Mouse (Mus musculus): ENCODE measurements around the gene Vps25.
A peak's percentile ranks its signal among the peaks of the same experiment; 100 is the strongest.

Vps25 gene

DNA sequence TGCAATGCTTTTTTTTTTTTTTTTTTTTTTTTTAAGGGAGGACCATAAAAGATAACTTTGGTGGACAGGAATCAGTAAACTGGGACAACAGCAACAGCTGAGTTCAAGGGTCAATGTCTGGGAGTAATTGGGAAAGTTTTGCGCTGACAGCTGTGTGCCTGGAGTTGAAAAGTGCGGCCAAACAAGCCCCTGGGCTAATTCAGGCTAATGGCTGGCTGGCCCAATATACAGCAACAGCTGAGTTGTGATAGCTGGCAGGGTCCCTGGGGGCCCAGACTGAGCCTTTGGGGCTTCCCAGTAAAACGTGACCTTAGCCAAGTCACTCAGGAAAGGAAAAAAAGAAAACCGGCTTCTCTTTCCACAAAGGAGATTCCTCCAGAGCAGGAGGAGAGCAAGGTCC lies 8.4 kb upstream of the Vps25 start:
- no peak for DNase-seq (ENCODE audit: low read depth in 2 of 2, low spot score in 2 of 2)

DNA sequence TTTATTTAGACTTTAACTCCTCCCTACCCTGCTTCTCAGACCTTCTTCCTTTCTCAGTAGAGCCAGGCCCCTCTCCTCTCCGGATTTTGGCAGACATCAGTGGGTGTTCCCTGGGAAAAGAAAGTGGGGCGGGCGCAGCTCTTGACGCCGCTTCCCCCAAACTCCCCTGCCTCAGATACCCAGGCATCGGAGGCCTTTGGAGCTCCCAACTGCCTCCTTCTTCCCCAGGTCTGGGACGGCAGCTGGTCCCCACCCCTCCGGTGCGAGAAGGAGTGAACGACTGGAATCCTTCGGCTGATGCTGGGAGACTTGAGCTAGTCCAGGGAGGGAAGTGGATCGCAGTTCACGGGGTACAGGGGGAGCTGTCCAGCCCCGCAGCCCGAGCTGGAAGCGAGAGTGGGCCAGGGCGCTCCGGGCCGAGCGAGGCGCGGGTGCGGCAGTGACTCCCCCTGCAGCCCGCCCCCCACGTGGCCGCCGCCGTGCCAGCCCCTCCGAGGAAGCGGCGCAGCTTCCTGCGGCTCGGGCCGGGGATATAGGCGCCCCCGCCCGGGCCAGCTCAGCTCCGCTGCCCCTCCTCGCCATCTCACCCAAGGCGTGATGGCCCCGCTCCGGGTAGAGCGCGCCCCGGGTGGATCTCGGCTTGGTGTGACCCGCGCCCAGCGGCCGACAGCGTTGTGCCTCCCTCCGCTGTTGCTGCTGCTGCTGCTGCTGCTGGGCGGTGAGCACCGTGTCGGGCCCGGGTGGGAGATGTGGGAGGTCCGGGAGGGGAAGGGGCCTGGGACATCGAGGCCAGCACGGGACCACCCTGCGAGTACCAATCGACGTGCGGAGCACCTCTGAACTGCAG lies 7.4 kb upstream of the Vps25 start, which contains the start of gene Ramp2:
TSS of gene Ramp2 (plus strand) at position 174 of the 847 bp plus-strand sequence.
- DNase-seq (ENCODE audit: low read depth in 2 of 2, low spot score in 2 of 2) = peak; percentile 19 to 28

- no peak for DNase-seq (ENCODE audit: low read depth in 2 of 2, low spot score in 2 of 2)
Measured at GRCm38 (mm10) chr11:101246702-101247012, 6.8 kb upstream of the Vps25 start.

- no peak for DNase-seq (ENCODE audit: low read depth in 2 of 2, low spot score in 2 of 2)
Measured at GRCm38 (mm10) chr11:101247521-101248030, 5.9 kb upstream of the Vps25 start.

GRCm38 (mm10) chr11:101248258-101248994 lies 5.1 kb upstream of the Vps25 start:
- peak; percentile 28 to 41 for DNase-seq (ENCODE audit: low read depth in 2 of 2, low spot score in 2 of 2)

DNA sequence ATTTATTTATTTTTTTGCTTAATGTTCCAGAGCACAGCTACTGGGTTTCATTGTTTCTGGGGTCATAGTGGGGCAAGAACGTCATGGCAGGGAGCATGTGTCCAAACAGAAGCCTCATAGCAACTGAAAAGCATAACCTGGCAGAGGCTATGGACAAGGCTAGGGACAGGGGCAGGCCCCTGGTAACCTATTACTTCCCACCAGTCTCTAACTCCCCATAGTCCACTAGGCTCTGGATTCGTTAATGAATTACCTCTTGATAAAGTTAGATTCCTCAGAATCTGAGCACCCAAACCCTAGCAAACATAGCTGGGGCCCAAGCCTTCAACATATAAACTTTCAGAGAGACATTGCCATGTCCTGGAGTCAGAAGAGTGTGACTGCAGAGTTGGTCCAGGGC lies 2.5 kb upstream of the Vps25 start:
- no peak for DNase-seq (ENCODE audit: low read depth in 2 of 2, low spot score in 2 of 2)

DNA sequence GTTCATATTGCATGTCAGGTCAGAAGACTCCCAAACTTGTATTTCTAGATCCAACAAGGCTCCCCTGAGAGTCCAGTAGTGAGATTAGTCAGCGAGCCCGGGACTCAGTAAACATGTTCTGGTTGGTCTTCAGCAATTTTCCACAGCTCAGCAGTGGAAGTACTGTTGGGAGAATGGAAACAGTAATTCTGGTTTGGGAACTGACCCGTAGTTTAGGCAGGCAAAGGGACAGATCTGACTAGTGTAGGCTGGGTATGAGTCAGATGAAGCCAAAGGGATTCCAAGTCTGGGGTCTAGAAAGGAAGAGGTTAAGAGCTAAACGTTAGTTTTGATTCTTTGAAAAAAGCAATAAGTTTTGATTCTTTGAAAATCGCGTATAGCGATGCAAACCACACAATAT lies 566 bp upstream of the Vps25 start:
- DNase-seq (ENCODE audit: low read depth in 2 of 2, low spot score in 2 of 2) = no peak

GRCm38 (mm10) chr11:101255826-101256775 lies 2.6 kb downstream of the Vps25 start:
- no peak for DNase-seq (ENCODE audit: low read depth in 2 of 2, low spot score in 2 of 2)

DNA sequence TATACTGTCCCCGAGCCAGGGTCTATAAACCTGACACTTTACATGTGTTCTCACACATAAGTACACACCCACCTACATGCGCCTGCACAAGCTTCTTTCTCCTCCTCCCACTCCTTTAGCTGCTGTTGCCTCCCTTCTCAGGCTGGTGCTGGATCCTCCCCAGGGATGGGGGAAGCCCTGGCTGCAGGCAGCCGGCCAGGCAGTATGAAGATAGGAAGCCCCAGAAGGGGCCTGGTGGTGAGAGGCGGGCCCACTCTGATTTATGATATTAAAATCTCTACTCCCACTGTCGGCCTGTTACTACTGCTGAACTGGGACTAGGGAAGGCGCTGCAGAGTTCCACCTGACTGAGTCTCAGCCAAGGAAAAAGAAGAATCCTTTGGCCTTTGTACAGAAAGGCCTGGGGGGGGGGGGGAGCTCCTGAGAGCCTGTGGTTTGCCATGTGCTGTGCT lies 5.8 kb downstream of the Vps25 start:
- DNase-seq (ENCODE audit: low read depth in 2 of 2, low spot score in 2 of 2) = no peak

DNA sequence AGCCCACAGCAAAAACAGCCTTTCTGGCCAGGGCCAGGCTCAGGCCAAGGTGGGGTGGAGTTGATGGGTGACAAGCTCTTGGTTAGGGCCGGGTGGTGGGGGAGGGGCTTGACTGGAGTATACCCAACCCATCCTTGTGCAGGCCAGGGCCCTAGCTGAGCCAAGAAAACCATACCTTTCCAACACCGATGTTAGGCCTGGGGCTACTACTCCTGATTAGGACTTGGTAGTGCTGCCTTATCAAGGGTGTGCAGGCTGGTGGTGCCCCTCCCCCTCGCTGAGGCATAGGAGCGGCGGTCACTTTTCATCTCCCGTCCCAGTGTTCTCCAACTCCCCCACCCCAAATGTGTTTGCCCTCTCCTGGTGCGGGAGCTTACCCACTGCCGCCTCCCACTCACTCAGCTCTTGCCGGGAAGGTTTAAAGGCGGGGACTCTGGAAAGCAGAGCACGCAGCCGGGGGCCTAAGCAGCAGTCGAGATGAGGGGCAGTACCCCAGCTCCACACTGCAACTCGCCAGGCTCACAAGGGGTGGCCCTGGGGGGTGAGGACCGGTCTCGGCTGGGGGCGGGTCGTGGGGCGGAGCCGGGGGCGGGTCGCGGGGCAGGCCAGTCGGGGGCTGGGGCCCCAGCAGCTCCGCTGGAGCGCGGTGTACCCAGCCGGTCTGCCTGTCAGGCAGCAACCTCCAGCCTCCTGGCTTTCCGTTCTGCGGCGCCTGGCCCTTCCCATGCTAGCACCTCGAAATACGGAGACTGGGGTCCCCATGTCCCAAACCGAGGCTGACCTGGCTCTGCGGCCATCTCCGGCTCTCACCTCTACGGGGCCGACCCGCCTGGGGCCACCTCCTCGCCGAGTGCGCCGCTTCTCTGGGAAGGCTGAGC lies 6.7 kb downstream of the Vps25 start, which contains the start of gene Wnk4:
TSS of gene Wnk4 (plus strand) at position 620 of the 878 bp plus-strand sequence.
- DNase-seq (ENCODE audit: low read depth in 2 of 2, low spot score in 2 of 2) = no peak

DNA sequence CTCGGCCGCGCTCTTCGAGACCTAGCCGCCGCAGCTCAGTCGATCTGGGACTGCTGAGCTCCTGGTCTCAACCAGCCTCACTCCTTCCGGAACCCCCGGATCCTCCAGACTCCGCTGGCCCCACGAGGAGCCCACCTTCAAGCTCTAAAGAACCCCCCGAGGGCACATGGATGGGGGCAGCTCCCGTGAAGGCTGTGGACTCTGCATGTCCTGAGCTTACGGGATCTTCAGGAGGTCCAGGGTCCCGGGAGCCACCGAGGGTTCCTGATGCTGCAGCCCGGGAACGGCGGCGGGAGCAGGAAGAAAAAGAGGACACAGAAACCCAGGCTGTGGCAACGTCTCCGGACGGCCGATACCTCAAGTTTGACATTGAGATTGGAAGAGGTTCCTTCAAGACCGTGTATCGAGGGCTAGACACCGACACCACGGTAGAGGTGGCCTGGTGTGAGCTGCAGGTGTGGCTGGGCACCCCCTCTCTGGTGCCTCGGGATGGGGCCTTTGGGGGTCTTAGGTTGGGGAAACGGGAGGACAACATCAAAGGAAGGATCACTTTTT lies 7.4 kb downstream of the Vps25 start:
- DNase-seq (ENCODE audit: low read depth in 2 of 2, low spot score in 2 of 2) = peak in 1 of 2 experiments; percentile 8

DNA sequence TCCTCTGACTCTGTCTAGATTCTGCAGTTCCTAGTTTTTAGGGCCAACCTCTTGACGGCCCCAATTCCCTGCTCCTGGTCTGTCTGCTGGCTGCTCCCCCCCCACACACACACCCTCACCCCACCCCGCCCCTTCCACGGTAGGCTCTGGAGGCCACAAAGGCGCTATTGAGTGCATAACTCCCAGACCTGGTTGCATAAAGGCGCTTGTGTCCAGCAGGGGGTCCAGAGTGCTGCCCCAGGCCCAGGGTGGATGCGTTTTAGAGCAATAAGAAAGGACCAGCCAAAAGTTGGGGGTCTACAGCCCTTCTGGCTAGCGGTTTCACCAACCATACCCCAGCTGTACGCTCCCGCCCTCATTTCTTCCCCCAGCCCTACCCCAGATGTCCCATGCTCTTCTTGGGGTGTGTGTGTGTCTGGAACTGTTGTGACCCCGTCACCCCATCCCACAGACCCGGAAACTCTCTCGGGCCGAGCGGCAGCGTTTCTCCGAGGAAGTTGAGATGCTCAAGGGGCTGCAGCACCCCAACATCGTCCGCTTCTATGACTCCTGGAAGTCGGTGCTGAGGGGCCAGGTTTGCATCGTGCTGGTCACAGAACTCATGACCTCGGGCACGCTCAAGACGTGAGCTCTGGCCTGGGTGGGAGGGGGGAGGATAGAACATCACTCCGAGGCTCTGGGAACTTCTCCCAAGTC lies 8.9 kb downstream of the Vps25 start:
- no peak for DNase-seq (ENCODE audit: low read depth in 2 of 2, low spot score in 2 of 2)

GRCm38 (mm10) chr11:101263138-101263988 lies 9.9 kb downstream of the Vps25 start:
- DNase-seq (ENCODE audit: low read depth in 2 of 2, low spot score in 2 of 2) = no peak

GRCm38 (mm10) chr11:101263989-101264280 lies 10.4 kb downstream of the Vps25 start:
- no peak for DNase-seq (ENCODE audit: low read depth in 2 of 2, low spot score in 2 of 2)

- no peak for DNase-seq (ENCODE audit: low read depth in 2 of 2, low spot score in 2 of 2)
Measured at GRCm38 (mm10) chr11:101264954-101265471, 11.5 kb downstream of the Vps25 start.

DNA sequence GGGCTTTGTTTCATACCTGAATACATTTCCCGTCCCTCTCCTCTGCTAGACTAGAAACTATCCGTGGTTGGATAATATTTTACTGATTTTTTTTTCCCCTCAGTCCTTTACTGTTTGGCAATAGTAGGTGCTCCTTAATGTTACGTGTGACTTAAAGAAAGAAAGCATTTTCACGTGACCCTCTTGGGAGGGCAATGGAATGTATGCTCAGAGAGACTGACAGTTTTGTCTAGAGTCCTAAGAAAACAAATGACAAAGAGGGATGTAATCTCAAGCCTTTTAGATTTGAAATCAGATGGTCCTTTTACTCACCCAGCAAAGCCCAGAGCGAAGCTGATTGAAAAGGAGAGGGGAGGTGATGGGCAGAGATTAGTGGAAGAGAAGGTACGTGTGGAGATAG lies 12.4 kb downstream of the Vps25 start:
- no peak for DNase-seq (ENCODE audit: low read depth in 2 of 2, low spot score in 2 of 2)

- no peak for DNase-seq (ENCODE audit: low read depth in 2 of 2, low spot score in 2 of 2)
Measured at GRCm38 (mm10) chr11:101269577-101270116, 16.1 kb downstream of the Vps25 start.

GRCm38 (mm10) chr11:101272446-101272845 lies 18.9 kb downstream of the Vps25 start:
- no peak for DNase-seq (ENCODE audit: low read depth in 2 of 2, low spot score in 2 of 2)
